Mouse (Mus musculus) olfactory bulb, adult 2 months (tissue): ENCODE data around the gene Cdc14a. TPM values are rescaled to one million over a fixed set of nuclear protein-coding genes. Genes with fewer than 3 reads are reported as not detected.

ENCODE experiments used
- H3K27ac ChIP-seq: fragments of 200-500 bp; 2 replicates; pipeline ENCODE4 v1.5.1; 2012; ENCODE audit warnings: low read depth, low read length; ENCODE audit not compliant: insufficient read depth
- H3K4me1 ChIP-seq: fragments of 200-500 bp; 2 replicates; pipeline ENCODE4 v1.6.1; 2012; ENCODE audit warnings: low read length; ENCODE audit not compliant: control insufficient read depth, insufficient read depth
- H3K4me3 ChIP-seq: fragments of 200-500 bp; 2 replicates; pipeline ENCODE4 v1.5.1; 2012; ENCODE audit warnings: mild to moderate bottlenecking, low read depth, low read length, moderate library complexity; ENCODE audit not compliant: insufficient read depth
- CTCF ChIP-seq: fragments of 200-500 bp; IDR thresholded peaks from 2 replicates; pipeline ENCODE4 v1.5.1; 2012; ENCODE audit warnings: low read depth, mild to moderate bottlenecking, low read length, moderate library complexity; ENCODE audit not compliant: insufficient read depth
- POLR2A ChIP-seq: fragments of 200-500 bp; IDR thresholded peaks from 2 replicates; pipeline ENCODE4 v1.6.1; 2012; ENCODE audit warnings: mild to moderate bottlenecking, low read depth, low read length, moderate library complexity; ENCODE audit not compliant: insufficient read depth
- WGBS: fragments of 180-500 bp; shearing (Covaris S2); methylation state at CpG from one replicate; pipeline ENCODE4 v1.1.7; 2018; 5-methylcytosine and 5-hydroxymethylcytosine counted together
- polyA plus RNA-seq: library from polyadenylated mRNA; stranded (reverse); fragments of >200 nt; gene quantifications from 2 replicates; pipeline ENCODE4 v1.2.4, GENCODE M21; 2012; ENCODE audit warnings: low replicate concordance; ENCODE audit not compliant: missing spikeins, insufficient read depth, insufficient read length

Cdc14a gene
- polyA plus RNA-seq, 1 experiment, result not detected

GRCm38 (mm10) chr3:116304800-116305753 is 118.8 kb downstream of the Cdc14a start:
- WGBS, result 14% methylated on average over 18 of the region's 18 CpGs
- Histone ChIP-seq H3K27ac (no peak overlapping the region), H3K4me3 (no peak overlapping the region), H3K4me1 (peaks cover 8% of the 10 kb centered on the region)
- TF ChIP-seq POLR2A (no peak), CTCF (no peak)

GRCm38 (mm10) chr3:116302581-116302980 is 121.3 kb downstream of the Cdc14a start:
- Histone ChIP-seq H3K4me3 (no peak overlapping the region), H3K4me1 (peaks cover 8% of the 10 kb centered on the region), H3K27ac (no peak overlapping the region)
- 95% methylated on average over 7 of the region's 7 CpGs for WGBS
- TF ChIP-seq POLR2A (no peak), CTCF (no peak)

GRCm38 (mm10) chr3:116301754-116302153 is 122.1 kb downstream of the Cdc14a start:
- TF ChIP-seq POLR2A (no peak), CTCF (no peak)
- H3K4me3 ChIP-seq, result no peak overlapping the region
- peaks cover 8% of the 10 kb centered on the region for H3K4me1 ChIP-seq
- H3K27ac ChIP-seq, result no peak overlapping the region
- WGBS, result 88% methylated on average over 6 of the region's 6 CpGs

- WGBS, result 95% methylated on average over 10 of the region's 10 CpGs
- H3K4me1 ChIP-seq, result no peaks in the 10 kb centered on the region
- no peak overlapping the region for H3K27ac ChIP-seq
- H3K4me3 ChIP-seq, result no peak overlapping the region
- TF ChIP-seq CTCF (no peak), POLR2A (no peak)
Measured at GRCm38 (mm10) chr3:116298727-116299126, 125.1 kb downstream of the Cdc14a start.

- WGBS, result 76% methylated on average over 8 of the region's 8 CpGs
- no peak for TF ChIP-seq CTCF
- no peak for TF ChIP-seq POLR2A
Measured at GRCm38 (mm10) chr3:116298003-116298402, 125.8 kb downstream of the Cdc14a start.

GRCm38 (mm10) chr3:116297170-116297569 is 126.7 kb downstream of the Cdc14a start:
- H3K4me1 ChIP-seq, result no peaks in the 10 kb centered on the region
- H3K4me3 ChIP-seq, result no peak overlapping the region
- no peak overlapping the region for H3K27ac ChIP-seq
- TF ChIP-seq POLR2A, result no peak
- no peak for TF ChIP-seq CTCF
- WGBS, result 96% methylated on average over 7 of the region's 7 CpGs

More at GRCm38 (mm10) chr3:116298003-116298402, 125.8 kb downstream of the Cdc14a start:
- H3K4me1 ChIP-seq, result no peaks in the 10 kb centered on the region
- H3K27ac ChIP-seq, result no peak overlapping the region
- no peak overlapping the region for H3K4me3 ChIP-seq

- no peak for TF ChIP-seq CTCF
- TF ChIP-seq POLR2A, result no peak
- H3K4me3 ChIP-seq, result no peak overlapping the region
- H3K27ac ChIP-seq, result no peak overlapping the region
- 0 out of 2 replicates have a peak, but pooled peaks cover 3% of the 10 kb centered on the region for H3K4me1 ChIP-seq
- WGBS, result 50% methylated on average over 9 of the region's 9 CpGs
Measured at GRCm38 (mm10) chr3:116290041-116290815, 133.6 kb downstream of the Cdc14a start.

- 94% methylated on average over 6 of the region's 6 CpGs for WGBS
- TF ChIP-seq POLR2A (no peak), CTCF (no peak)
Measured at GRCm38 (mm10) chr3:116288833-116289232, 135.0 kb downstream of the Cdc14a start.

GRCm38 (mm10) chr3:116284735-116285134 is 139.1 kb downstream of the Cdc14a start:
- no peak overlapping the region for H3K4me3 ChIP-seq
- 98% methylated on average over 4 of the region's 4 CpGs for WGBS
- H3K4me1 ChIP-seq, result no peaks in the 10 kb centered on the region
- TF ChIP-seq POLR2A (no peak), CTCF (no peak)
- H3K27ac ChIP-seq, result no peak overlapping the region

More at GRCm38 (mm10) chr3:116288833-116289232, 135.0 kb downstream of the Cdc14a start:
- Histone ChIP-seq H3K4me3 (no peak overlapping the region), H3K27ac (no peak overlapping the region), H3K4me1 (0 out of 2 replicates have a peak, but pooled peaks cover 3% of the 10 kb centered on the region)
